Mouse (Mus musculus) MEL (cell line): ENCODE measurements around the gene Pdgfd. TPM values are rescaled to one million over a fixed set of nuclear protein-coding genes. Genes with fewer than 3 reads are reported as not detected.

ENCODE experiments used
- DNase-seq: peaks from one replicate; pipeline ENCODE4 v3.0.0; 2011; ENCODE audit warnings: low read depth, low spot score
- H3K27ac ChIP-seq: 2 replicates; pipeline ENCODE4 v1.5.1; 2012; ENCODE audit warnings: low read depth, mild to moderate bottlenecking, control low read depth, low read length, moderate library complexity; ENCODE audit not compliant: control insufficient read depth
- H3K27me3 ChIP-seq, 2 experiments: fragments of 150-350 bp in 1 of 2; sonication (generic) in 1 of 2; 2 replicates each; pipeline ENCODE4 v1.6.1; 2012; ENCODE audit warnings: low read length in 2 of 2, mild to moderate bottlenecking in 2 of 2, improper control_type of control experiment in 1 of 2, moderate library complexity in 1 of 2; ENCODE audit not compliant: insufficient read depth in 2 of 2, control insufficient read depth in 1 of 2
- H3K36me3 ChIP-seq, 2 experiments: 2 replicates each; pipeline ENCODE4 v1.6.1; 2012 to 2014; ENCODE audit warnings: low read length in 2 of 2, improper control_type of control experiment in 1 of 2, inconsistent platforms in 1 of 2, mild to moderate bottlenecking in 1 of 2; ENCODE audit not compliant: insufficient read depth in 2 of 2, control insufficient read depth in 1 of 2
- H3K4me1 ChIP-seq, 2 experiments: fragments of 150-350 bp in 1 of 2; sonication (generic) in 1 of 2; 2 replicates each; pipeline ENCODE4 v1.6.1; 2012; ENCODE audit warnings: low read length in 2 of 2, improper control_type of control experiment in 1 of 2, mild to moderate bottlenecking in 1 of 2; ENCODE audit not compliant: insufficient read depth in 2 of 2, control insufficient read depth in 1 of 2
- H3K4me3 ChIP-seq, 2 experiments: fragments of 150-350 bp in 1 of 2; sonication (generic) in 1 of 2; 2 replicates each; pipeline ENCODE4 v1.5.1; 2012; ENCODE audit warnings: low read depth in 2 of 2, low read length in 2 of 2, mild to moderate bottlenecking in 2 of 2, moderate library complexity in 2 of 2, control low read depth in 1 of 2, improper control_type of control experiment in 1 of 2; ENCODE audit not compliant: control insufficient read depth in 1 of 2, insufficient read depth in 1 of 2
- H3K79me2 ChIP-seq: 2 replicates; pipeline ENCODE4 v1.6.1; 2012; ENCODE audit warnings: mild to moderate bottlenecking, low read length, moderate library complexity; ENCODE audit not compliant: control insufficient read depth, poor library complexity, insufficient read depth
- H3K9ac ChIP-seq: 2 replicates; pipeline ENCODE4 v1.6.1; 2012; ENCODE audit warnings: low read depth, mild to moderate bottlenecking, control low read depth, low read length, moderate library complexity; ENCODE audit not compliant: control insufficient read depth, poor library complexity, severe bottlenecking
- H3K9me3 ChIP-seq: fragments of 150-350 bp; sonication (generic); replicated peaks from 2 replicates; pipeline ENCODE4 v1.6.1; 2012; ENCODE audit warnings: mild to moderate bottlenecking, low read length, improper control_type of control experiment, moderate library complexity; ENCODE audit not compliant: insufficient read depth
- BHLHE40 ChIP-seq: IDR thresholded peaks from 2 replicates; pipeline ENCODE4 v1.6.1; 2012; ENCODE audit warnings: low read depth, mild to moderate bottlenecking, inconsistent platforms, low read length, improper control_type of control experiment, borderline replicate concordance
- CHD1 ChIP-seq: IDR thresholded peaks from 2 replicates; pipeline ENCODE4 v1.6.1; 2012; ENCODE audit warnings: low read depth, mild to moderate bottlenecking, inconsistent platforms, low read length, improper control_type of control experiment
- ELF1 ChIP-seq: IDR thresholded peaks from 2 replicates; pipeline ENCODE4 v1.6.1; 2014; ENCODE audit warnings: low read depth, mild to moderate bottlenecking, inconsistent platforms, low read length, improper control_type of control experiment, moderate library complexity
- EP300 ChIP-seq, 2 experiments: IDR thresholded peaks; 2 replicates each; pipeline ENCODE4 v1.6.1; 2011; ENCODE audit warnings: improper control_type of control experiment in 2 of 2, low read length in 2 of 2, low read depth in 1 of 2, mild to moderate bottlenecking in 1 of 2
- GABPA ChIP-seq: IDR thresholded peaks from 2 replicates; pipeline ENCODE4 v1.6.1; 2012; ENCODE audit warnings: low read depth, mild to moderate bottlenecking, inconsistent platforms, low read length, improper control_type of control experiment, moderate library complexity
- HCFC1 ChIP-seq: IDR thresholded peaks from 2 replicates; pipeline ENCODE4 v1.6.1; 2012; ENCODE audit warnings: low read depth, mild to moderate bottlenecking, inconsistent platforms, low read length, improper control_type of control experiment, moderate library complexity
- JUND ChIP-seq: IDR thresholded peaks from 2 replicates; pipeline ENCODE4 v1.6.1; 2011; ENCODE audit warnings: low read depth, mild to moderate bottlenecking, improper control_type of control experiment, low read length
- KAT2A ChIP-seq: conservative IDR thresholded peaks from 2 replicates; pipeline ENCODE4 v1.6.1; 2012; ENCODE audit warnings: low read depth, low read length, improper control_type of control experiment, inconsistent platforms
- MAX ChIP-seq: IDR thresholded peaks from 2 replicates; pipeline ENCODE4 v1.6.1; 2011; ENCODE audit warnings: low read length, improper control_type of control experiment
- MAZ ChIP-seq: IDR thresholded peaks from 2 replicates; pipeline ENCODE4 v1.6.1; 2012; ENCODE audit warnings: low read depth, mild to moderate bottlenecking, inconsistent platforms, low read length, improper control_type of control experiment
- MEF2A ChIP-seq: IDR thresholded peaks from 2 replicates; pipeline ENCODE4 v1.6.1; 2014; ENCODE audit warnings: low read depth, mild to moderate bottlenecking, inconsistent platforms, low read length, improper control_type of control experiment; ENCODE audit not compliant: poor library complexity, insufficient replicate concordance, severe bottlenecking; ENCODE audit errors: extremely low read depth
- MYB ChIP-seq: IDR thresholded peaks from 2 replicates; pipeline ENCODE4 v1.6.1; 2011; ENCODE audit warnings: mild to moderate bottlenecking, low read depth, low read length, improper control_type of control experiment
- MYC ChIP-seq: IDR thresholded peaks from 2 replicates; pipeline ENCODE4 v1.6.1; 2011; ENCODE audit warnings: low read depth, mild to moderate bottlenecking, low read length, improper control_type of control experiment, moderate library complexity
- NELFE ChIP-seq: IDR thresholded peaks from 2 replicates; pipeline ENCODE4 v1.6.1; 2011; ENCODE audit warnings: low read depth, low read length, improper control_type of control experiment
- RAD21 ChIP-seq: IDR thresholded peaks from 2 replicates; pipeline ENCODE4 v1.6.1; 2011; ENCODE audit warnings: mild to moderate bottlenecking, low read depth, low read length, improper control_type of control experiment
- TBP ChIP-seq: IDR thresholded peaks from 2 replicates; pipeline ENCODE4 v1.8.0; 2011; ENCODE audit warnings: low read depth, low read length, improper control_type of control experiment
- TCF12 ChIP-seq: IDR thresholded peaks from 2 replicates; pipeline ENCODE4 v1.6.1; 2014; ENCODE audit warnings: low read depth, mild to moderate bottlenecking, inconsistent platforms, low read length, improper control_type of control experiment, moderate library complexity
- USF1 ChIP-seq: IDR thresholded peaks from 2 replicates; pipeline ENCODE4 v1.6.1; 2014; ENCODE audit warnings: low read depth, mild to moderate bottlenecking, inconsistent platforms, low read length, improper control_type of control experiment, moderate library complexity
- USF2 ChIP-seq, 2 experiments: IDR thresholded peaks; 2 replicates each; pipeline ENCODE4 v1.6.1; 2011 to 2012; ENCODE audit warnings: improper control_type of control experiment in 2 of 2, low read length in 2 of 2, borderline replicate concordance in 1 of 2, inconsistent platforms in 1 of 2, low read depth in 1 of 2, mild to moderate bottlenecking in 1 of 2; ENCODE audit not compliant: insufficient read depth in 1 of 2
- ZMIZ1 ChIP-seq: IDR thresholded peaks from 2 replicates; pipeline ENCODE4 v1.6.1; 2012; ENCODE audit warnings: low read depth, mild to moderate bottlenecking, inconsistent platforms, low read length, improper control_type of control experiment, moderate library complexity
- polyA plus RNA-seq, 2 experiments: library from polyadenylated mRNA; stranded (reverse) in 1 of 2; unstranded in 1 of 2; fragments of >175 nt in 1 of 2; fragments of >200 nt in 1 of 2; gene quantifications; 2 replicates each; pipeline versions ENCODE4 v1.2.1 to v1.2.4; 2012; ENCODE audit warnings: low replicate concordance in 2 of 2, low read depth in 1 of 2; ENCODE audit not compliant: insufficient read length in 2 of 2, insufficient read depth in 1 of 2, missing spikeins in 1 of 2
- total RNA-seq: library from RNA; depleted of rRNA; stranded (reverse); fragments of 300-350 nt; gene quantifications from 2 replicates; pipeline ENCODE4 v1.2.3, GENCODE M21; 2012

Pdgfd gene
- total and polyA plus RNA-seq, 3 experiments: not detected

- TF ChIP-seq TCF12: no peak
- no peak for TF ChIP-seq USF1
- TF ChIP-seq CHD1: no peak
- TF ChIP-seq MAX: no peak
- TF ChIP-seq NELFE: no peak
- no peak for TF ChIP-seq USF2 (IDR thresholded peaks at IDR 0.05; ENCODE audit: borderline replicate concordance in 1 of 2, insufficient read depth in 1 of 2, low read depth in 1 of 2, low read length in 2 of 2)
- TF ChIP-seq MYC: no peak
- TF ChIP-seq KAT2A: no peak
- TF ChIP-seq EP300 (IDR thresholded peaks at IDR 0.05; ENCODE audit: low read depth in 1 of 2, low read length in 2 of 2): no peak
- TF ChIP-seq TBP: no peak
- TF ChIP-seq MEF2A: no peak
- no peak for TF ChIP-seq BHLHE40
- TF ChIP-seq ZMIZ1: no peak
- no peak for TF ChIP-seq MYB
- TF ChIP-seq ELF1: no peak
- no peak for TF ChIP-seq MAZ
- no peak for TF ChIP-seq HCFC1
- no peak for TF ChIP-seq GABPA
- TF ChIP-seq RAD21: no peak
- Histone ChIP-seq H3K4me3 (no peak overlapping the region), H3K27me3 (no peaks in the 10 kb centered on the region; a peak in 1 of 4 replicates), H3K79me2 (no peaks in the 10 kb centered on the region), H3K9ac (no peak overlapping the region), H3K36me3 (no peaks in the 10 kb centered on the region), H3K9me3 (no peaks in the 10 kb centered on the region), H3K27ac (no peak overlapping the region), H3K4me1 (no peaks in the 10 kb centered on the region)
- no peak for DNase-seq
Observed at GRCm38 (mm10) chr9:6317114-6317513, 148.7 kb downstream of the Pdgfd start.

GRCm38 (mm10) chr9:6325408-6325807 is 157.0 kb downstream of the Pdgfd start:
- H3K27ac ChIP-seq: no peak overlapping the region
- no peaks in the 10 kb centered on the region for H3K4me1 ChIP-seq
- no peak overlapping the region for H3K9ac ChIP-seq
- no peaks in the 10 kb centered on the region for H3K27me3 ChIP-seq
- no peaks in the 10 kb centered on the region for H3K9me3 ChIP-seq
- TF ChIP-seq EP300 (IDR thresholded peaks at IDR 0.05; ENCODE audit: low read depth in 1 of 2, low read length in 2 of 2) (no peak), JUND (no peak), TCF12 (no peak), MAZ (no peak)
- no peaks in the 10 kb centered on the region for H3K79me2 ChIP-seq
- DNase-seq: no peak
- no peaks in the 10 kb centered on the region for H3K36me3 ChIP-seq
- H3K4me3 ChIP-seq: no peak overlapping the region
